Mouse (Mus musculus) liver, adult 2 months (tissue): ENCODE results near the gene Fbh1.

ENCODE experiments used
- CTCF ChIP-seq: fragments of 200-500 bp; IDR thresholded peaks from 2 replicates; pipeline ENCODE4 v1.5.1; 2011; ENCODE audit warnings: low read depth, low read length, control low read depth
- POLR2A ChIP-seq: fragments of 200-500 bp; IDR thresholded peaks from 2 replicates; pipeline ENCODE4 v1.6.1; 2011; ENCODE audit warnings: low read length, control low read depth; ENCODE audit not compliant: insufficient read depth; ENCODE audit errors: extremely low read depth

DNA sequence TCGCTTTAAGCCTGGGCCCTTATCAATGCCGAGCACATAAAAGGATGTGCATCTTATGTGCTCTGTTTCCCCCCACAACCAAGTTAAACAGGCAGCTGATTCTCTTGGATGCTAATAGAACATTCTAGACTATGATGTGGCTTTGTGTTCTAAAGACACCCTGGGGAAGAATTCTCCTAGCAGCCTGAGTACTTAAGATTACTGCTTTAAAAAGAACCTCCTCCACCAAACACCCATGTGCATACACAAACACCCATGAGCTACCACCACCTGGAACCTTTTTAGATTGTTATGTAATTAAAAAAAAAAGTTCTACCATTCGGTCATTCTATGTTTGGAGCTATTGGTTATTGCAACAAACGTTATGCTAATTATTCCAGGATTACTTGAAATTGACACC, 5.0 kb downstream of the Fbh1 start:
- TF ChIP-seq POLR2A = no peak
- no peak for TF ChIP-seq CTCF
